Mouse (Mus musculus): Measurements from ENCODE around the gene Spock1.
"Not testable (repeated sequence)": the region's sequence is repeated elsewhere in the genome, so short reads cannot be mapped to it uniquely, and the experiment has no call there.

Spock1 gene

DNA sequence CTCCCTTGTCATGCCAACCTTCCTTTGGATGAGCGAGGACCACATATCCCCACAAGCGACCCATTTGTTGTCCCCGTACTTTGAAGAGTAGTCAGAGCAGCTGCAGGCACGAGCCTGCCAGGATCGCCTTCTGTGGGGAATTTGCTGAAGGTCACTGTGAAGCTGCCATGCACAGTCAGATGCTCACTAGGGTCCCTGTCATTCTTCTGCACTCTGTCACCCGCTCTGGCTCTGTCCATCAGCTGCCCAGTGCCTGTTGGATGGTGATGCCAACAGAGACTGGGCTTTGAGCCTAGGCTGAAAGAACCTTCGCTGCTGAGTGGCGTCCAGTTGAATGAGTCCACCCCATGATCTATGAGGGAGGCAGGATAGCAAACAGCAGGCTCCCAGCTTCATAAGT, 419.2 kb downstream of the Spock1 start:
- DNase-seq (ENCODE audit: low spot score) = no peak

DNA sequence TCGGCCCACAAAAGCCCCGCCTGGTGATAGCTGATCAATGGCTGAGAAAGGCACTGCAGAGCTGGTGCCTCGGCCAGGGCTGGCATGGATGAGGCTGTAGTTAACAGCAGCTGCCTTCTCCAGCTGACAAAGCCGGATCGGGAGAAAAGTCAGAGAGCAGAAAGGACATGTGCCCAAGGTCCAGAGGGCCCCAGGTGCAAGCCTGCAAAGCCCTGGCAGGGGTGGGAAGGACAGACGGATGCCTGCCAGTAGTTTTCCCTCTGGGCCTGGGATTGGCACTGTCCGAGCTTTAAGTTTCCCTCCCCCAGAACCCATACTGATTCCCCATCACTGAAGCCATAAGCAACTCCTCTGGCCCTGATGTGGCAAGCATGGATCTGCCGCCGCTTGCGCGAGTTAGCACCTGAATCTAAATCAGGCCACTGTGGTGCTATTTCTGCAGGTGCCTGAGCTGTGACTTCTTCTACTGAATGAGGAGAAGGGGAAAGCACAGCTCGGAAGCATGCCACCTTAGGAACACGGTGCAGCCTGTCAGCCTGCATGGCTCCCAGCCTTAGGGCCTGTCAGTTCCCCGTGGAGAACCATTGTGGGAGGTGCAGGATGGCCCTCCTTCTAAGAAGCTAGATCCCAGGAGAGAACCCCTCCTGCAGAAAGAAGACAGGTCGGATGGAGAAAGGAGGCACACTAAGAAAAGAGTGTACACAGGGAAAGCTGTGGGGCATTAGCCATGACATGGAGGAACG, 423.5 kb downstream of the Spock1 start:
- no peak for DNase-seq (ENCODE audit: low spot score)

DNA sequence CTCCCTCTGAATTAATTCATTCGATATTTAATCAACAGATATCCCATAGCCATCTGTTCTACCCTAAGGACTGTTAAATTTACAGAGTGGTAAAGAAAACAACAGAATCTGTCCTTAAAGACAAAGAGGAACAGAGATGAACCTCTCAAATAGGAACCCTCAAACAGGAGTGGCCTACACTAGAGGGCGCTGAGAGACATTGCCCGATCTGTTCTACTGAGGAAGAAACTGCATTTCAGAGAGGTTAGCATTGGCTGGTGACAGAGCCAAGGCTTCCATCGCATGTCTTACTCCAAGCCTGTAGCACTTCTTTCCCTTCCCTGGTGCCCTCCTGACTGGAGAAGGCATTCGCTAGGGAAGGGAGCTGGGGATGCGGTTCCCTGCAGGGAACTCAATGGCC, 431.4 kb downstream of the Spock1 start:
- no peak for DNase-seq (ENCODE audit: low spot score)

DNA sequence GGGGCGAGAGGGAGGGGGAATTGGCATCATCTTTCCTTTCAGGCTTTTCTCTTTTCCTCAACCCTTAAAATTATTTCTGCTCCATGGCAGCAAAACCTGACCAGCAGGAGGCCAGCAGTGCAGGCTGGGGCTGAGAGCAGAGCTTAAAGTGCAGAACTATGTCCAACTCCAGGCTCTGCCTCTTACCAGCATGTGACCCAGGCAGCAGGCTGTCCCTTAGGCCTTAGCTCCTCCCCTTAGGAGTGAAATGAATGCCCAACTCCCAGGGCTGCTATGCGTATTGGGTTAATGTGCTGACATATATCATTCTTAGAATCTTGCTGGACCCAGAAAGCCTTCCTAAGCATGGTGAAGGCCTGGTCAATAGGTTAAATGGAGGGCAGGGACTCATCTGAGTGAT, 434.1 kb downstream of the Spock1 start:
- no peak for DNase-seq (ENCODE audit: low spot score)

DNA sequence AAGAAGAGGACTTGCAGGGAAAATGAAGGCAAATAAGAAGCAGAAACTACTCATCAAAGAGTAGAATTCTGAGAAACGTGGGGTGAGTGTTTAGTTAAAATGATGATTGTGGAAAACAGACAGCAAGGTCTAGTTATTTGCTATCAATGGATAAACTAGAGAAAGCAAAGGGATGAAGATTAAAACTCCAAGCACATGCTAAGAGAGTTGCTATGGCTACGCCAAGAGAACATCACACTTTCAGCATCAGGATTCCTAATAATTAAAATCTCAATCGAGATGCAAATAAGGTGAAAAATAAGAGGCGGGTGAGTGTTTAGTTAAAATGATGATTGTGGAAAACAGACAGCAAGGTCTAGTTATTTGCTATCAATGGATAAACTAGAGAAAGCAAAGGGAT, 437.2 kb downstream of the Spock1 start:
- DNase-seq (ENCODE audit: low spot score) = not testable (repeated sequence)

DNA sequence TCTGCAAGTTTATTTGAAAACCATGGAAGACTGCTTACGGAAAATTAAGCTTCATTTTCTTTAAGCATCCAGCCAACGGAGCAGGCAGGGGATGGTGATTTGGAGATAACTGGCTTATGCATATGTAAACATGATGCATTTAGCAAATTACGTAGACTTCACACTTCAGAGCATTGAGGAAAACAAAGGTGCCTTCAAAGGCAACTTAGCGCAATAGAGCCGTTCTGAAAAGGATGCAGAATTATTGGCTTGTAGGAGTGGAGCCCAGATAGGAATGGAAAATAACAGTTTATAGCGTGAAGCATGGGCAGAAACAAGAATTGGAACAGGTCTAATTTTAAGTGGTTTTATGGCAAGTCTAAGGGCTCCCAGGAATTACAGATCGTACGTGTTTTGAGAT, 448.2 kb downstream of the Spock1 start:
- no peak for DNase-seq (ENCODE audit: low spot score)

DNA sequence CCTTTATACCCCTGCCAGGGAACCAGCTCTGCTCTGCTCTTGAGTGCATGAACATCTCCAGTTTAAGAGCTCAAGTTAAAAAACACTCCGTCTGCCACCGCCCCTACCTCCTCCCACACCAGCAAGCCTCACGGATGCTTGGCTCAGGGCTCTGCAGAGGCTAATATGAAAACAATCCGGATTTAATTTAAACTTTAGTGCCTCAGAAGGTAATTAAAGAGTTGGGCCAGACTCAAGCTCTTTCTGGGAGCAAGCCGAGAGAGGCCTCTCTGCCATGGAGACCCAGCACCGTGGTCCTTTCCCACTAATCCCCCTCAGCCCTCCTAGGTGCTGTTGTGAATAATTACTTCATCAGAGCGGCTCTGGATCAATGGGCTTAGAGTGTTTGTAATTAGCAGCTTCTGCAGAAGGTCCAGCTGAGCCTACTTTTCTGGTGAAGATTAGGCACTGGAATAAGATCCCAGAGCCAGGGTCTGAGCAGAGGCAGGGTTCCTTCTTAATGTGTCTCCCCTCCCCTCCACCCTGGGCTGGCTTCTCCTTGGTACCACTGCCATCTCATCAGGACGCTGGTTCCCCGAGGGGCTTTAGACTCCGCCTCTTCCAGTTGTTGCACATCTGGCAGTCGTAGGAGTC, 457.8 kb downstream of the Spock1 start:
- DNase-seq (ENCODE audit: low spot score) = no peak

DNA sequence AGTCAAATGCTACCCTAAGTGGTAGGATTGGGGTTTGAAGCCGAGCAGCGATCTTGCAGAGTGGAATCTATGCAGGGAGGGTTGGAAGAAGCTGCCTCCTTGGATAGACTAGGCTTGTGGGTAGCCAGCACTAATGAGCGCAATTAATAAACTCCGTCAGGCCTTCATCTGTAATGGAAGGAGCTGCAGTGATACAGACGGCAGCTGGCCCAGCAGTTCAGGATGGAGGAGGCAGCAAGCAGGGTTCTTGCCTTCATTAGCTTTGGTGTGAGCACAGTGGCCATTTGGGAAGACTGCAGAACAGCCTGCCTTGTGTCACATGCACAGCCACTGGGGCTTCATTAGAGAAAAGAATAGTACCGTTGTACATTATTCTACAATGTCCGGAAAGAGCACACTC, 459.2 kb downstream of the Spock1 start:
- DNase-seq (ENCODE audit: low spot score) = no peak

DNA sequence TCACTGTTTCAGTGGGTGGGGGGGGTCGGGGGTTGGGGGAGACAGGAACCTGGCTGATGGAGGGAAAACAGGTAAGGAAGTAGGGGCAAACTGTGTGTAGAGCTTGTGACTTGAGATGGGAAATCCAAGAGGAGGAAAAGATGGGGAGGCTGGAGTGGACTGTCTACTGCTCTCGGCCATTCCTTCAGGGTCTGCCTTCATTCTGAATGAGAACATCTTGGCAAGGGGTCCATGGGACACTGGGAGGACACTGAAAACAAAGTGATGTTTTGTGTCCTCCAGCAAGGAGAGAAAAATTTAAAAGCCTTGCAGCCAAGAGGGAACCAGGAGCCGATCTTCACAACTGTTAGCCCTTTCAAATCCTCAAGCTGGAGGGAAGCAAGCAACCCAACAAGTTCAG, 463.2 kb downstream of the Spock1 start:
- no peak for DNase-seq (ENCODE audit: low spot score)

DNA sequence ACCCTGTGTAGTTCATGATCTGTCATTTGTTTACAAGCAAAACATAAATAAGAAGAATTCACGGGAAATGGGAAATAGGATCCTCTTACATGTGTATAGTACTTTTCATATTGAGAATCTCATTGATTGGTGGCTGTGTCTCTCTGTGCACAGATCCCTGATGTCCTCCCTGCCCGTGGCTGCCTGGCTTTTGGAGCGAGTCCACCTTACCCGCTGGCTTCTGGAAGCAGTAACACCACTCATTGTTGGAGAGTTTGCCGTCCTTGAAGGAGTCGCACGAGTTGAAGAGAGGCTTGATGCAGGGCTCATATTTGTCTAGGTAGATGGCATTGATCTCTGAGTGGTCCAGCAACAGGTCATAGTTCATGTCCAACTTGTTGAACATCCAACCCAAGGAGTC, 468.0 kb downstream of the Spock1 start:
- DNase-seq (ENCODE audit: low spot score) = no peak

DNA sequence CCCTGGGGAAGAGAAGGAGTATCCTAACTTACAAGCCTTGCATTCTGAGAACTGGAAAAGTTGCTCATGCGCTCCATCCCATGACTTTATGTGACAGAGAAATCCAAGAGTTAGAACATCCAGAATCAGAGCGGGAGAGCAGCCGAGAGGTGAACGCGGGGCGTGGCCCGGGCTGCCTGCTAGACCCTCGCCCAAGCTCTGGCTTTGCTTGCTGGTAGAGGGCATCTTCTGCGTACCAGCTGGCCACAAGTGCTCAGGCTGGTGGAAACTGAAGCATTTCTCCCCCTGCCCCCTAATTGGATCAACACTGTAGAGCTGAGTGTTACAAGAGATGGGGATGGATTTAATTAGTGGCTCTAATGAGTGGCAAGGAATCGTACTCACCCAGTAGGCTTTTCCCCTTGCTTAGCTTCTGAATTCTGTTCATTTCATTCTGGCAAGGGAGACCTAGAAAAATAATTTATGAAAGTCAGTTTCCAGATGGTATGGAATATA, 472.4 kb downstream of the Spock1 start:
- no peak for DNase-seq (ENCODE audit: low spot score)

DNA sequence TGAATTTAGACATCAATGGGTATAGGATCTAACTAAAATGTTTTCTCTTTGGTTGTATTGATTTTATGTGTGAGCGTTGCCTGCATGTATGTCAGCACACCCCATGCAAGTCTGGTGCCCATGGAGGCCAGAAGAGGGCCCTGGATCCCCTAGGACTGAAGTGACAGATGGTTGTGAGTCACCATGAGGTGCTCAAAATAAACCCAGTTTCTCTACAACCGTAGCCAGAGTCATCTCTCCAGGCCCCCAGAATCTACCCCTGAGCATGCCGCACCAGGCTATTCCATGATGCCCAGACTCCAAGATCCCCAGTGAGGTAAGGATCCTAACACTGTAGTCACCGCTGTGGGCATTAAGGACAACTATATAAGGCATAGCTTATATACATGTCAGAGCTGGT, 474.3 kb downstream of the Spock1 start:
- DNase-seq (ENCODE audit: low spot score) = no peak

DNA sequence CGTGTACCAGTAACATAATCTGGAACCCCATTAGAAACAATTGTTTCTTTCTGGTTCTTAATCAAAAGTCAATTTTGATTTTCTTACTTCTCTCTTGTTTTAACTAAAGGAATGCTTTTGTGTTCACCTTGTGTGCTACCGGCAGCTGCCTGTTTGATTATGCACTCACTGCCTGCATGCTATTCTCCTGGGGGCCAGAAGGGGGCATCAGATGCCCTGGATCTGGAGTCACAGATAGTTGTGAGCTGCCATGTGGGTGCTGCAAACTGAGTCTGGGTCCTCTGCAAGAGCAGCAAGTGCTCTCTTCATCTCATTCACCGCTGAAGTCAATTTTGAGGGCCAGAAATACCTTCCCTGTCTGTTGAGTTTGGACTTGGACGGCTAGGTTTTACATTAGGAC, 476.3 kb downstream of the Spock1 start:
- no peak for DNase-seq (ENCODE audit: low spot score)

DNA sequence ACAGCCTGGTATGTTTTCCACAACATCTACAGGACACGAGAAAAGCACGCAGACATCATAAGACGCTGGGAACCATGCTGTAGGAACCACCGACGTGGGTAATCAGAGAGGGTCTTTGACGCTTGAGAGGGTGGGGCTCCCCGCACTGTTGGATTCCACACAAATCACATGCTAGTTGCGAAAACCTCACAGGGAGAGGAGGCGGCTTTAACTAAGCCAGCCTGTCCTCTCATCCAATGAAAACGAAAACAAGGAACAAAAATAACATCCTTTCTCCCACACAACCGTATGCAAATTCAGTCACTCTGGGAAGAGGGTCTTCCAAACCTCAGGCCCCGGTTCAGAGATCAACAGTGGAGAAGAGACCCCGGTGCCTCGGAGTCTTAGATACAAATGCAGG, 479.3 kb downstream of the Spock1 start:
- no peak for DNase-seq (ENCODE audit: low spot score)

DNA sequence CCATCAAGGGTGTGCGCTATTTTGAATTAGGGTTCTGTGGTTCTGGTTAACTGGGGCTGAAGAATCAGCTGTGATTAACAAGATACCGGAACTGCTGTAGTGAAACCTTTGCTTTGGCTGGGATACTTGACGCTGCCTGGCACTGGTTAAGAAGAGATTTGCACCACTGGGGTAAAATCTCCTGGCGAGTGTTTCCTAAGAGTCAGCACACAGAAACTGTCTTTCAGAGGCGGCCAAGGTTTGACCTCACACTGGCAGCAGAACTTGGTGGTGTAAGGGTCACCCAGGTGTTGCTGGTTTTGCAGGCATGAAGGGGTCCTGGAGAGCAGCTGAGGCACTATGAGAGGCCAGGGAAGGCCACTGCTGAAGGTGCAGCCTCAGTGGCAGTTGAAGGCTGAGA, 489.4 kb downstream of the Spock1 start:
- no peak for DNase-seq (ENCODE audit: low spot score)

DNA sequence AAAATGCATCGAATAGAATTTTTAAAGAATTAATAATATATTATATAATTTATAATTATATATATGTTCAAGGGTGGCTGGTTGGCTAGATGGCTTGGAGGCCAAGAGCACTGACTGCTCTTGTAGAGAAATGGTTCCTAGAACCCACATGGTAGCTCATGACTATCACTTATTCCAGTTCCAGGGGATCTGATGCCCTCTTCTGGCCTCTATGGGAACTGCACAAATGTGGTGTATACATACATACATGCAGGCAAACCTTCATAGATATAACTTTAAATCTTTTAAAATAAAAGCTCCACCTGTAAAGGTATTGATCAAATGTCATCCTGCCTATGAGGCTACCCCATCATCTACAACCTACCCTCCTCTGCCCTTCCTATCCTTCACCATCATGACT, 493.4 kb downstream of the Spock1 start:
- no peak for DNase-seq (ENCODE audit: low spot score)

DNA sequence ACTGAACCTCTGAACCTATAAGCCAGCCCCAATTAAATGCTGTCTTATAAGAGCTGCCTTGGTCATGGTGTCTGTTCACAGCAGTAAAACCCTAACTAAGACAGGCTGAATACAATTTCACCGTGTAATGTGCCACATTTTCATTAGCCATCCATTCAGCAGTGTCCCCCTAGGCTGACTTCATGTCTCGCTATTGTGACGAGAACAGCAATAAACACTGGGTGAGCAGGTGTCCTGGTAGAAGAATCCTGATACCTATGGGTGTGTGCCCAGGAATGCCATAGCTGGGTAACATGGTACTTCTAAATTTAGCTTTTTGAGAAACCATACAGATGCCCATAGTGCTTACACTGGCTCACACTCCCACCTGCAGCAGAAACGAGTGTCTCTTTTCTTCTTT, 500.5 kb downstream of the Spock1 start:
- no peak for DNase-seq (ENCODE audit: low spot score)

DNA sequence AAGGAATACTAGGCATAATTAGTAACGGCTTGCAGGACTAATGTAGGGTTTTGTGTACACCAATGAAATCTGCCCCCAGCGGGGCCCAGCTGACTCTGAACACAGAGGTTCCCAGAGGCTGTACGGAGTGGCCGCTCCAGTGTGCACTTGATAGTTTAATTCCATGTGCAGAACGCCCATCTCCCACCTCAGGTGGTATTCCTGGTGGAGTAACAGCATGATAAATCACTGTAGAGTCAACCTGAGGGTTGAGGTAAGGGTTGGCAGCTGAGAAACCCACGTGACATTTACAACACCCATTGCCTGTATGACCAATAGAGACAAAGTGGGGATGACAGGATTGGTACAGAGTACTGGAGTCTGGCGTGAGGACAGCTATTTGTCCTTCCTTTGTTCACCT, 505.7 kb downstream of the Spock1 start:
- DNase-seq (ENCODE audit: low spot score) = no peak

DNA sequence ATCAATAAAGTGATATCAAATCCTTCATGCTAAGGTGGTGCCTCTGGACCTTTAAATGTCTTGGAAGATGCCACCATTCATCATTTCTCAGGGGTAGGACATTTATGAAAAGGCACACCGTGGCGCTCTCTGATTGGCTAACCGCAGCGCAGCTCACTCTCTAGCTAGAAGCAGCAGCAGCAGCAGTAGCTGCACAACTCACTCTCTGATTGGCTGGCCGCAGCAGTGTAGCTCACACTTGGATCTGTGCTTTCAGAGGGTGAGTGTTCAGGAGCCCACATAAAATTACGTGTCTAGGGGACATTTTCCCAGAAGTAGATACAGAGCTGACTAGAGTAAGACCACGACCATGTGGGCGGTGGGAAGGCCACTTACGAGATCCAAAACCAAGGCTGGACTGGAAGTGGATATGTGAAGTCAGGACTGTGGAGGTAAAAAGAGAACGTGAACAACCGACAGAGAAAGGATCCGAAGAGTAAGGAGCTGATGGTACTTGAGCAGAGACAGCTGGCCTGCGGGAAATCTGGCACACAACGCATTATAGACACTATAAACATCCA, 535.9 kb downstream of the Spock1 start:
- no peak for DNase-seq (ENCODE audit: low spot score)
